Mouse (Mus musculus) embryonic stem cell, embryonic (primary cell): Measurements from ENCODE around the gene Stpg4.

ENCODE experiments used
- CTCF ChIA-PET, 4 experiments: fragments of 300-600 bp in 2 of 4; fragments of 350-600 bp in 2 of 4; sonication (Branson Sonifier 250); formaldehyde crosslinking; loops; one replicate each; lab custom pipeline; 2022; ENCODE audit warnings: inconsistent platforms in 2 of 4; lab: Charles Lee
- POLR2A ChIA-PET, 4 experiments: fragments of 300-600 bp in 2 of 4; fragments of 350-600 bp in 2 of 4; sonication (Branson Sonifier 250); formaldehyde crosslinking; loops; one replicate each; lab custom pipeline; 2022; ENCODE audit warnings: antibody characterized with exemption in 4 of 4, inconsistent platforms in 1 of 4; lab: Charles Lee

Gene Stpg4

DNA sequence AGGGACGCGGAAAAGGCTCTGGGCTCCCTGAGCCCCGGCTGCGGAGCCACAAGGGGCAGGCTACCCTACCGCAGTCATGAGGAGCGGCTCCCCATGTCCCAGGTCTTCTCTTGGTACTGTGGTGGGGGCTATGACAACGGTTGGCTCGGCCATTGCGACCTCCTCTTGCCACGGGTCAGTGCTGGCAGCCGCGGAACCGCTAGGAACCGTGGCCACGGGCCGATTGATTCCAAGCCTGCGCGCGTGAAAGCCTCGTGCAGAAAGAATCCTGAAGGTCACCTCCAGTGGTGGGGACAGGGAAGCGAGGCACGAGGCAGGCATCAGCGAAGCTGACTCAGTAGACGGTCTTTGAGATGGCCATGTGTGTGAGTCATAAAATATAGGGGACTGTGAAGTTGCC is at the start of gene Stpg4:
TSS of gene Stpg4 (minus strand) at position 231 of the 400 bp plus-strand sequence.
- ChIA-PET POLR2A (interaction anchor here (0.5 to 11.9 kb wide), 34 partner anchors 9 to 141 kb away, joined by 3 to 303 read pairs (median 3); partner anchors contain the start of gene Calm2 (in 4 of the 4)), CTCF (interaction anchor here in 2 of 4 experiments (0.6 to 1.4 kb wide), 3 partner anchors 103 to 143 kb away, joined by 3 to 4 read pairs (median 3); no protein-coding TSS in a partner anchor)

DNA sequence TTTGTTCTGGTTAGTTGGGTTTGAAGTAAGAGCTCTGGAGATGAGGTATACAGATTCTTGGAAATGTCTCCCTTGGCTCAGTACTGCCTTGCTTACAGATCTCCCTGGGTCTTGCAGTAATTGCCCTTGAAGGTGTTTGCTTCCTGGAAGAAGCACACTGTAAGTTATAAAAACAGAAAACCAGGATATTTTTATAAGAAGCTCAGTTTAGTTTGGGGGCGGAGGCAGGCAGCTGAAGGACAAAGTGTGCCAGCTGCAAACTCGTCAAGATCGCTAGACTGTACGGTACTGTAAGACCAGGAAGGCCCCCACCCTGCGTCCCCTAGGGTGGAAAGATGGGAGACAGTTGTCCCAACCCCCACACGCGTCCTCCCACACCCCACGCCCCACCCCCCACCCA is 47.8 kb upstream of the Stpg4 start:
- ChIA-PET CTCF (interaction anchor here in 2 of 4 experiments (1.1 to 1.5 kb wide), 3 partner anchors 16 to 30 kb away, joined by 3 to 4 read pairs (median 3); partner anchors contain the start of gene Calm2 (in 1 of the 2)), POLR2A (interaction anchor here (0.6 to 14.4 kb wide), 31 partner anchors 8 to 499 kb away, joined by 3 to 691 read pairs (median 5); partner anchors contain the start of genes Calm2 (in 4 of the 4), Msh6 (in 2 of the 4) and Stpg4 (in 2 of the 4))

DNA sequence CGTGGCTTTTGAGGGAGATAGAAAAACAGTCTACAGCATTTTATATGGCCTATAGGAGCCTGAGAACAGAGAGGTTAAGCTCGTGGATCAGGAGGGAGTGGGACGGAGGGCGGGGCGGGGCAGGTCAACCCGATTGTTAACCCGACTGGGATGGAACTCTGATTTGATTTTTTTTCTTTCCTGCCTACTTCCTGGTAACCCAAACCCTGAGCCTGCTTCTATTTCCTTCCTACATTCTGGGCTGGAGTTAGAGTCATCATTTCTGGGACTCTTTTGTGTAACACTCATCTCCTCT is 46.9 kb upstream of the Stpg4 start:
- POLR2A ChIA-PET, result interaction anchor here (0.5 to 14.4 kb wide), 55 partner anchors 9 to 593 kb away, joined by 3 to 691 read pairs (median 4); partner anchors contain the start of genes Calm2 (in 3 of the 4), Msh6 (in 2 of the 4), Stpg4 (in 2 of the 4) and Ttc7 (in 1 of the 4)
- CTCF ChIA-PET, result interaction anchor here in 3 of 4 experiments (0.5 to 1.6 kb wide), 8 partner anchors 16 to 307 kb away, joined by 3 to 8 read pairs (median 3); partner anchors contain the start of gene Calm2 (in 2 of the 3)

DNA sequence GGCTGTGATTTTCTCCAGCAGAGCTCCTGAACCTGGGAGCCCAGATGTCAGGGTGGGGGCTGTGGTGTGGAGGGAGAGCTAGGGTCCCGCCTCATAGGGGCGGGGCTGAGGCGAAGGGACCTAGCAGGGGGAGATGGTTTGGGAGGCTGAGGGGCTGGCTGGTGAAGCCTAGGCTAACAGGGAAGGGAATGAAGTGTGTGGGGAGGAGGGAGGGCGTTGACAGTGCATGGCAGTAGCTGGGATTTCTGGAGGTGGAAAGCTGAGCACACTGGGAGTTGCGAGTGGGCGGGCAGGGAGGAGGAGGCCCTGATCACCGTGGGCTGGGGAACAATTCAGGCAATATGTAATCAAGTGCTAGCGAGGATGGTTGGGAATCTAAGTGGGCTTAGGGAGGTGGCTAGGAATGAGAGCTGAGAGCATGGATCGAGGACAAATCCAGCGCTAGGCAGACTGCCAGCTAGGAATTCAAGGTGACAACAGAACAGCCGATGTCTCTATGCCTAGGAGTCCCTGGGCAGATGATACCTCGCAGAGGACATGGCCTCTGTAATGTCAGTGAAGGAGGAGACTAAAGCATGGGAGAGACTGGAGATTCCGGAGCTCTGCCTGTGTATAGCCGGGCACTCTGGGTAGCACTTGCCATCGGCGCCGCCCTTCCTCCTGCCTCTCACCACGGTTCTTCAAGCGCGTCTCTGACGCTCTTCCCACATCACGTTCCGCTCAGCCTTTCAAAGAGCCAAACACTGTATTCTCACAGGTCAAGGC is 46.4 kb upstream of the Stpg4 start:
- ChIA-PET CTCF (interaction anchor here in 3 of 4 experiments (0.5 to 1.6 kb wide), 9 partner anchors 15 to 307 kb away, joined by 3 to 8 read pairs (median 3); partner anchors contain the start of gene Calm2 (in 2 of the 3)), POLR2A (interaction anchor here (0.6 to 14.4 kb wide), 59 partner anchors 10 to 593 kb away, joined by 3 to 691 read pairs (median 4); partner anchors contain the start of genes Calm2 (in 4 of the 4), Msh6 (in 2 of the 4), Stpg4 (in 2 of the 4) and Ttc7 (in 1 of the 4))

DNA sequence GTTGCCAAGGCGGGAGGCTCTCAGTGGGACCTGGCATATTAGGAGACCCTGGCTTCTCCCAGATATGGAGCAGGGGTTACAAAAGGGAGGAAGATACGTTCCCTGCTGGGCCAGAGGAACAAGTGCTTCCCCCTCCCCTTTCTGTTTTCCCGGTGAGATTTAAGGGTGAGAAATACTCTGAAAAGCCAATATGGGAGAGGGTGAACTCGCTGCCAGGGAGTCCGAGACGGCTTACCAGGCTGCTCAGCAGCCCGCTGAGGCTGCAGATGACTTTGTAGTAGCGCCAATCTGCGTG is 45.8 kb upstream of the Stpg4 start:
- CTCF ChIA-PET, result interaction anchor here in 2 of 4 experiments (0.5 to 1.6 kb wide), 3 partner anchors 26 to 57 kb away, joined by 3 to 8 read pairs (median 4); partner anchors contain the start of gene Calm2 (in 1 of the 2)
- POLR2A ChIA-PET, result interaction anchor here (0.6 to 14.4 kb wide), 40 partner anchors 12 to 594 kb away, joined by 3 to 691 read pairs (median 6); partner anchors contain the start of genes Calm2 (in 4 of the 4), Msh6 (in 2 of the 4), Stpg4 (in 1 of the 4) and Ttc7 (in 1 of the 4)

DNA sequence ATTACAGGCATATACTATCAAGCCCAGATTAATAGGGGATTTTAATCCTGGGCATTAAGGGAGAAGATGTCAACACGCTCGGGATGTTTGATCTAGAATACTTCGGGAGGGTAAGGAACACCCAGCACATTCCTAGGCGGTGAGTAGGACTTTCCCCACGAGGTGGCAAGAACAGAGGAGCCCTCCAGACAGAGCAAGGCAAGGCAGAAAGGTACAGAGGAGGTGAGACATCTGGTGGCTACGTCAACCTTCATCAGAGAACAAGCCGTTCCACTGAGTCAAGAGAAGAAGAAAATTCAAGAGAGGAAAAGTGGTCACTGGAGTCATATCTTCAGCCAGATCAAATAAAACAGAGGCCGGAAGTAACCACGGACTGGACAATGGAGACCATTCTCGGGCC is 45.3 kb upstream of the Stpg4 start:
- CTCF ChIA-PET, result no interaction called here

DNA sequence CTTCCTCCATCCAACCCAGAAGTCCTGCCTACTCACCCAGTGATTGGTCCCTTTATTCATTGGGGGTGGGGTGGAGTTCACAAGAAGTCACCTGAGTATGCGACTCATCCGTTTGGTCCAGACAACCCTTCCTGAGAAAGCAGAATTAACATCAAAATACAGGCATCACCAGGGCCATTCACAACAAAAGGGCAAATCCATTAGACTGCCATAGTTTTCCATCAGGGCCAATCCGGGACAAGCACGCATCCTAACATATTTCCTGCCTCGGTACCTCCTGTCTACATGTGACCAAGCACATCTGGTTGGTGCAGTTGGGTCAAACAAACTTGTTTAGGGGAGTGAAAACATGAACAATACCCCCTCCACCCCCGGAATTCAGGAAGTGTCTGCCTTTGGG is 44.1 kb upstream of the Stpg4 start:
- POLR2A ChIA-PET, result interaction anchor here in 3 of 4 experiments (0.6 to 14.4 kb wide), 29 partner anchors 12 to 716 kb away, joined by 3 to 691 read pairs (median 5); partner anchors contain the start of genes Calm2 (in 3 of the 3), Stpg4 (in 2 of the 3), Kcnk12 (in 1 of the 3) and Msh6 (in 1 of the 3)
- CTCF ChIA-PET, result interaction anchor here in 2 of 4 experiments (0.7 kb wide), 3 partner anchors 10 to 1819 kb away, joined by 3 to 7 read pairs (median 7); no protein-coding TSS in a partner anchor

More for the DNA sequence above, 45.3 kb upstream of the Stpg4 start:
- POLR2A ChIA-PET, result interaction anchor here (0.7 to 14.4 kb wide), 24 partner anchors 12 to 594 kb away, joined by 3 to 691 read pairs (median 9); partner anchors contain the start of genes Calm2 (in 4 of the 4), Msh6 (in 2 of the 4), Socs5 (in 1 of the 4) and Ttc7 (in 1 of the 4)

DNA sequence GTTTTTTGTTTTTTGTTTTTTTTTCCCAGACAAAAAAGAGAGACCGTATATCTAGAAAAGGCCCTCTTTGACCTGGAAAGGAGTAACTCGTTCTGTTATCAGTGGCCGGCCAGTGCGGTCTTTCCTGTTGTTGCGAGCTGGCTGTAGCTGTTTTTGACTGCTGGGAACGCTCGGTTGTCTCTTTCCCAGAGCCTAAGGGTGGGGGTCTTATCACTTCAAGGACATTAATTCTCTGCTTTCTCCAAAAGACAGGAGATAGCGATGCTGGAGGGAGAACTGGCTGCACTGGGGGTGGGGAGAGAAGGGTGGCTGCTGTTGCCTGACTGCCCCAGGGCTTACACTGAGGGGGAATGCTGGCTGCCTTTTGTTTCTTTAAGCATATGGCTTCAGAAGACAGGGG is 43.3 kb upstream of the Stpg4 start:
- POLR2A ChIA-PET, result interaction anchor here in 3 of 4 experiments (0.5 to 14.4 kb wide), 26 partner anchors 11 to 504 kb away, joined by 3 to 691 read pairs (median 4); partner anchors contain the start of genes Calm2 (in 2 of the 3) and Msh6 (in 1 of the 3)
- CTCF ChIA-PET, result no interaction called here

DNA sequence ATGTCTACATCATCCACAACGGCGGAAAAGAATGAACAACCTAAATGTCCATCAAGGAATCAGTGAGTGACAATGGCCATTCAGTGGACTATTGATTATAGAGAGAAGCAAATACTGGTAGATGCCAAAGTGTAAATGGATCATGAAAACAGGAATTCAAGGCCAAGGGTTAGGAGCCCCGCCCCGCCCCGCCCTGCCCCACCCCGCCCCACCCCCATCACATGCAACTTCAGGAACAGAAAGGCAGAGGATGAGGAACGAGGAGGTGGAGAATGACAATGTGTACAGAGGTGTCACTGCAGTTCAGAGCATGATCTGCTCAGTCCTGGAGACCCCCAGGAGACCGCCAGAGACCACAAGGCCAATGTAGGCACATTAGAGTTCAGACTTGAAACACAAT is 42.7 kb upstream of the Stpg4 start:
- CTCF ChIA-PET, result no interaction called here

DNA sequence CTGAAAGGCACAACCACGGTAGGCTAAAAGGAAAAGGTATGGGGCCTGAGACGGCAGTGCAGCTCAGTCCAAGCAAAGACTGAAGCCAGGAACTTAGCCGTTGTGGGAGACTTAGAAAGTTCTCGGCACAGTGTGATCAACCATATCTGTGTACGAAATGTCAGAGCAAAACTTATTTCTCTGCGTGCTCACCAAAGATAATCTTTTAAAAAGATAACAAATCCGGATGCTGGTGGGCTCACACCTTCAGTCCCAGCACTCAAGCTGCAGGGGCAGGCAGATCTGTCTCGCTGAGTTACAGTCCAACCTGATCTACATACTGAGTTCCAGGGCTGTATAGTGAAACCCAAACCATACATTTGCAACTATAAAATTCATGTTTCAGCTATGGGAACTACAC is 41.9 kb upstream of the Stpg4 start:
- POLR2A ChIA-PET, result interaction anchor here (0.5 to 14.4 kb wide), 36 partner anchors 9 to 504 kb away, joined by 3 to 691 read pairs (median 5); partner anchors contain the start of genes Calm2 (in 4 of the 4) and Stpg4 (in 1 of the 4)
- CTCF ChIA-PET, result interaction anchor here in 1 of 4 experiments (1.2 kb wide), 1 partner anchor 102 kb away, joined by 3 read pairs; no protein-coding TSS in a partner anchor

More for the DNA sequence above, 42.7 kb upstream of the Stpg4 start:
- POLR2A ChIA-PET, result interaction anchor here in 3 of 4 experiments (0.7 to 14.4 kb wide), 30 partner anchors 11 to 504 kb away, joined by 3 to 691 read pairs (median 5); partner anchors contain the start of genes Calm2 (in 2 of the 3), Msh6 (in 1 of the 3) and Stpg4 (in 1 of the 3)

DNA sequence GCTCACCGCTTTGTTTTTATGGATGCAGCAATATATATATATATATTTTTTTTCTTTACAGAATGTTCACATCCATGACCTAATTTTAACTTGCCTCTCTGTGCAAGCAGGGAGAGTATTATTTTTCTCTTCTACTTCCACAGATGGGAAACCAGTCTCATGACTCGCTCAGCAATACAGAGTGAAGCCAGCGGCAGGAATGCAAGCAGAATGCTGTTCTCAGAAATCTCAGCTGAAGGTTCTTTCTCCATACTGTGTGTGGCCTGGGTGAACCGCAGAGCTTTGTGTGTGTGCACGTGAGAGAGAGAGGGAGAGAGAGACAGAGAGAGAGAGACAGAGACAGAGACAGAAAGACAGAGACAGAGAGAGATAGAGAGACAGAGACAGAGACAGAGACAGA is 41.1 kb upstream of the Stpg4 start:
- ChIA-PET CTCF (interaction anchor here in 2 of 4 experiments (0.6 to 1.2 kb wide), 3 partner anchors 22 to 102 kb away, joined by 3 read pairs; partner anchors contain the start of gene Calm2 (in 1 of the 2)), POLR2A (interaction anchor here (0.5 to 14.4 kb wide), 30 partner anchors 9 to 968 kb away, joined by 3 to 691 read pairs (median 6); partner anchors contain the start of genes Calm2 (in 4 of the 4) and Stpg4 (in 1 of the 4))

DNA sequence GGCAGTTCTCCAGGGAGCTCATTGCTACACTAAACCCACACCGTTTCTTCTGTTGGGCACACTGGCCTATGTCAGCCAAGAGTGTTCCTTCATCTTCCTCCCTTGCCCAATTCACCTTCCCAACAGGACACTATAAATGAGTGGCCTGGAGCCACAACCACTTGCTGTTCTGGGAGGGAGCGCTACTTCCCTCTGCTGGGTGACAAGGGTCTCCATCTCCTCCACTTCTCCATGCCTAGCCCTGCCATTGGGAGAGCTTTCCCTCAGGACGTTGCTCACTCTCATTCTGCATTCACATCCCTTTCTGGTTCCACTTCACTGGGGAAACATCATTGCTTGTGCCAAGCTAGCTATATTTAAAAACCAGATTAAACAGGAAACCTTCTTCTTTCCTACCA is 34.0 kb upstream of the Stpg4 start:
- CTCF ChIA-PET, result interaction anchor here in 1 of 4 experiments (0.7 kb wide), 1 partner anchor 130 kb away, joined by 3 read pairs; no protein-coding TSS in a partner anchor
- POLR2A ChIA-PET, result interaction anchor here (0.8 to 24.3 kb wide), 16 partner anchors 8 to 115 kb away, joined by 3 to 691 read pairs (median 10); partner anchors contain the start of gene Calm2 (in 4 of the 4)

DNA sequence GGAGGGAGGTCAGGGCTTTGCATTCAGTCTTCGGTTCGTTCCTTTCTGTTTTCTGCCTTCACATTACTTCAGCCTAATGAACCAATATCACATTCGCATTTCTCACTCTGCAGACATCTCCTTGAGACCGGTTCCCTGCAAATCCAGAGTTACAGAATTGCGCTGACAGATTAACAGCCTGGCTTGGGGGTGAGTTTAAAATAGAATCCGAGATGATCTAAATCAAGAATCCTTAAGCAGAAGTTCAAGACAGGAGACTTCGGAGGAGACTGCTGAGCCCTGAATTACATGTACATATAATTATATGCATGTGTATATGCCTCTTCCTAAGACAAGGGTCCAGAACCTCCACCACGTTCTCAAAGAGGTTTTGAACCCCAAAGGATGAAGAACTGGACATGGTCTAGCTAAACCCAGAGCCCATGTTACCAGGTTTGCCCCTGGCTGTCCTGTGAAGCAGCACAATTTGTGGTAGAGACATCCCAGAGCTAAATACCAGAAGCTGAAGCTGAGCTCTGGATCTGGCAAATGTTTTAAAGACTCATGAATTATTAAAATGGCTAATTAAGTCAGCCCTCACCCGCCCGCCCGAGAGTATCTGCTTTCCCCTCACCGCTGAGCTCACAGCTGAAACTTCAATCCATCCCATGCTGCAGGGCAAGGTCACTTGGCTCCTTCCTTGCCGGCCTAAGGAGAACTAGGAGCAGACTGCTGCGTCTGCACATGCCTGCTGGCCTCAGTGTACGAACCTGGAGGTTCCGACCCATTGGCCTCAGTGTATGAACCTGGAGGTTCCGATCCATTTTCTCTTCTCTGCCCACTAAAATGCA is 33.3 kb upstream of the Stpg4 start:
- POLR2A ChIA-PET, result interaction anchor here (0.5 to 24.3 kb wide), 20 partner anchors 8 to 365 kb away, joined by 3 to 691 read pairs (median 6); partner anchors contain the start of gene Calm2 (in 4 of the 4)
- CTCF ChIA-PET, result no interaction called here

DNA sequence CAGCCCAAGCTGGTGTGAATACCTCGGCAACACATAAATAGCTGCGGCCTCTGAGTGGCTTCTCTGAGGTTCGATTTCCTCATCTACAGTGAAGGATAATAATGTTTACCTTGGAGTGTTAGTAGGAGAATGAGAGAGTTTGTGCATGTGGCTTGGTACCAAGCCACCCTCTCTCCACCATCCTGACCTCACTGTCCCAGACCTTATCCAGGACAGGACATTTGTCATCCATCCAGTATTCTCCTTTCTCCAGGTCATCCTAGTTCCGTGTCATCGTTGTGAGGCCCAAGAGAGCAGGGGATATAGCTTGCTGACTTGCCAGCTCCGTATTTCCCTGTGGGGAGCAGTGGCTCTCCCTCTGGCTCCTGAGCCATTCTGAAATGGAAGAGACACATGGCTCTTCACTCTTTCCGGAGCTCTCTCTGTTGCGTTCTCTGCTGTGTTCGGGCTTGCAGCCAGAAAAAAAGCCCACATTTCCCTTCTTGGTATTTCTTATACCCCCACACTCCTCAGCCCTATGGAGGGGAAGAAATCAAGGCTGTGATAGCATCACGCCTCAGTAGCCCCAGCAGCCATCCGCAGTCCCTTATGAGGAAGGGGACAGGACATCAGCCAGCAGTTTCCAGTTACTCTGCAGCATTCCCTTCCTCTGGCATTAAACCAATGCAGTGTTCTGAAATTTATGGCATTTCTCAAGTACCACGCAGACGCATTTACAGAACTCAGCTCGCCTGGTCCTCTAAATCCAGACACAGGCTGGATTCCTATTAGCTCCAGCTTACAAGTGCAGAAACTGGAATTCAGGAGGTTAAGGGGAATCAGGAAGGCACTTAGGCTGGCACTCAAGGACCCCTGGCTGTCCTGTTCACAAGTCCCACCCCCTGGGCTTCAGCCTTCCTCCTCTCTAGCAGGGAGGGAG is 32.5 kb upstream of the Stpg4 start:
- ChIA-PET POLR2A (interaction anchor here (0.5 to 24.3 kb wide), 38 partner anchors 9 to 705 kb away, joined by 3 to 691 read pairs (median 4); partner anchors contain the start of genes Calm2 (in 4 of the 4), Msh2 (in 1 of the 4) and Ttc7 (in 1 of the 4)), CTCF (interaction anchor here in 3 of 4 experiments (0.6 to 1.9 kb wide), 5 partner anchors 13 to 111 kb away, joined by 3 to 5 read pairs (median 3); partner anchors contain the start of gene Calm2 (in 1 of the 3))
